Mouse (Mus musculus) heart, adult 2 months (tissue): ENCODE data around the gene Rgl2. TPM values are rescaled to one million over a fixed set of nuclear protein-coding genes. Genes with fewer than 3 reads are reported as not detected.

Source experiments
- DNase-seq, 2 experiments: peaks; one replicate each; pipeline ENCODE4 v3.0.0; 2021
- H3K27ac ChIP-seq: fragments of 200-600 bp; 2 replicates; pipeline ENCODE4 v1.8.1; 2022
- H3K27me3 ChIP-seq: fragments of 200-500 bp; 2 replicates; pipeline ENCODE4 v1.6.1; 2012; ENCODE audit warnings: mild to moderate bottlenecking, low read length, inconsistent platforms, mixed read lengths; ENCODE audit not compliant: control insufficient read depth, insufficient read depth
- H3K36me3 ChIP-seq: fragments of 200-500 bp; 2 replicates; pipeline ENCODE4 v1.6.1; 2012; ENCODE audit warnings: low read length, inconsistent platforms; ENCODE audit not compliant: control insufficient read depth, insufficient read depth
- H3K4me1 ChIP-seq: fragments of 200-500 bp; 2 replicates; pipeline ENCODE4 v1.6.1; 2011; ENCODE audit warnings: low read length; ENCODE audit not compliant: control insufficient read depth, insufficient read depth
- H3K4me3 ChIP-seq: fragments of 200-600 bp; 2 replicates; pipeline ENCODE4 v1.8.1; 2022
- H3K79me2 ChIP-seq: fragments of 200-500 bp; replicated peaks from 2 replicates; pipeline ENCODE4 v1.6.1; 2012; ENCODE audit warnings: mild to moderate bottlenecking, inconsistent platforms, low read length, moderate library complexity, mixed read lengths; ENCODE audit not compliant: control insufficient read depth, insufficient read depth
- H3K9ac ChIP-seq: fragments of 200-500 bp; 2 replicates; pipeline ENCODE4 v1.6.1; 2012; ENCODE audit warnings: low read depth, mild to moderate bottlenecking, control low read depth, inconsistent platforms, low read length, mixed read lengths
- CTCF ChIP-seq: fragments of 200-600 bp; IDR thresholded peaks from 2 replicates; pipeline ENCODE4 v1.8.1; 2022; ENCODE audit warnings: antibody characterized with exemption, mild to moderate bottlenecking, moderate library complexity
- EP300 ChIP-seq: fragments of 200-500 bp; IDR thresholded peaks from 2 replicates; pipeline ENCODE4 v1.6.1; 2011; ENCODE audit warnings: low read depth, low read length, control low read depth; ENCODE audit not compliant: insufficient read depth
- POLR2A ChIP-seq: fragments of 200-500 bp; IDR thresholded peaks from 2 replicates; pipeline ENCODE4 v1.6.1; 2011; ENCODE audit warnings: mild to moderate bottlenecking, low read depth, low read length, control low read depth; ENCODE audit not compliant: insufficient read depth
- WGBS: fragments of 180-500 bp; shearing (Covaris S2); methylation state at CpG from one replicate; pipeline ENCODE4 v1.1.7; 2018; 5-methylcytosine and 5-hydroxymethylcytosine counted together
- intact Hi-C: fragments of 180-260 bp; cut with DNase I; formaldehyde crosslinking; loops from one replicate; pipeline ENCODE4 v1.15.1; 2025
- polyA plus RNA-seq: library from polyadenylated mRNA; depleted of rRNA; stranded (reverse); fragments of >200 nt; gene quantifications from 2 replicates; pipeline ENCODE4 v1.2.3, GENCODE M21; 2012
- total RNA-seq, 2 experiments: library from RNA; stranded (reverse); gene quantifications; 2 replicates each; pipeline ENCODE4 v1.2.3; 2021

Rgl2 gene
- total and polyA plus RNA-seq, 3 experiments: 33.2 to 89.1 (median 36.0) TPM

GRCm38 (mm10) chr17:33968489-33968888 is 39.1 kb downstream of the Rgl2 start:
- Histone ChIP-seq H3K9ac (no peak overlapping the region), H3K4me3 (no peak overlapping the region), H3K79me2 (0 out of 2 replicates have a peak, but pooled peaks cover under 1% of the 10 kb centered on the region), H3K36me3 (no peaks in the 10 kb centered on the region), H3K4me1 (no peaks in the 10 kb centered on the region), H3K27ac (no peak overlapping the region), H3K27me3 (no peaks in the 10 kb centered on the region)
- intact Hi-C loops: loop anchor here (1.0 kb wide), 1 partner anchor 14 kb away; no protein-coding TSS in a partner anchor
- 3% methylated on average over 9 of the region's 9 CpGs for WGBS
- peak; percentile 75 for TF ChIP-seq CTCF
- TF ChIP-seq EP300: peak; percentile 89
- no peak for TF ChIP-seq POLR2A
- peak; percentile 76 to 85 for DNase-seq

DNA sequence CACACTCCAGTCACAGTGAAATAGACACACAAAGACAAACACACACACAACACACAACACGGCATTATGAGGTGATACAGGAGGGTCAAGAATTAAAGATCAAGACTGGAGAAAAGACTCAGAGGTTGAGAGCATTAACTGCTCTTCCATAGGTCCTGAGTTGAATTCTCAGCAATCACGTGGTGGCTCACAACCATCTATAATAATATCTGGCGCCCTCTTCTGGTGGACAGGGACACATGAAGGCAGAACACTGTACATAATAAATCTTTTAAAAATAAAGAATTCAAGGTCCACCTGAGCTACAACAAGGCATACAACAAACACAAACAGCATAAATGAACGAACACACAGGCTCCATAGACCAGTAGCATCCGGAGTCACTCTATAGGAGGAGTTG is 39.6 kb downstream of the Rgl2 start:
- intact Hi-C loops: loop anchor here (1.0 kb wide), 2 partner anchors 13 to 1333 kb away; no protein-coding TSS in a partner anchor

DNA sequence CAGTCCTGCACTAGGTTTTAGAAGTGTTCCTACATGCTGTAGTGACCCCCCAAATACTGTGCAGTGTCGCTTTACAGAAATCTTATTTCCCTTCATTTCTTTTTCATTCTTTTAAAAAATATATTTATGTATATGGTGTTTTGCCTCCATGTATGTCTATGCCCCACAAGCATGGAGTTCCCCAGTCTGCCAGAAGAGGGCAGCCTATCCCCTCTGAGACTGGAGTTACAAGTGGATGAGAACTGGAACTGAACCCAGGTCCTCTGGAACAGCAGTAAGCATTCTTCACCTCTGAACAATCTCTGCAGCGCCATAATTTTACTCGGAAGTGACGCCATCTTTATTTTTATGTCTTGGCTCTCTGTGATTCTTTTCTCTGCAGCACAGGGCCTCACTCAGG is 40.1 kb downstream of the Rgl2 start:
- no peak for DNase-seq
- Histone ChIP-seq H3K36me3 (no peaks in the 10 kb centered on the region), H3K79me2 (no peaks in the 10 kb centered on the region), H3K9ac (no peak overlapping the region), H3K27ac (no peak overlapping the region), H3K4me3 (no peak overlapping the region), H3K27me3 (no peaks in the 10 kb centered on the region), H3K4me1 (no peaks in the 10 kb centered on the region)
- no peak for TF ChIP-seq CTCF
- TF ChIP-seq POLR2A: no peak
- TF ChIP-seq EP300: no peak
- 71% methylated on average over 4 of the region's 4 CpGs for WGBS
- intact Hi-C loops: loop anchor here (1.0 kb wide), 1 partner anchor 1333 kb away; no protein-coding TSS in a partner anchor

More for the DNA sequence above, 39.6 kb downstream of the Rgl2 start:
- no peak overlapping the region for H3K27ac ChIP-seq
- H3K4me1 ChIP-seq: no peaks in the 10 kb centered on the region
- DNase-seq: no peak
- H3K9ac ChIP-seq: no peak overlapping the region
- TF ChIP-seq EP300 (no peak), CTCF (peak; percentile 19; the same call in 1 of the 2 replicates)
- no peaks in the 10 kb centered on the region for H3K36me3 ChIP-seq
- H3K27me3 ChIP-seq: no peaks in the 10 kb centered on the region
- WGBS: 25% methylated on average over 5 of the region's 5 CpGs
- H3K79me2 ChIP-seq: no peaks in the 10 kb centered on the region
- H3K4me3 ChIP-seq: no peak overlapping the region

DNA sequence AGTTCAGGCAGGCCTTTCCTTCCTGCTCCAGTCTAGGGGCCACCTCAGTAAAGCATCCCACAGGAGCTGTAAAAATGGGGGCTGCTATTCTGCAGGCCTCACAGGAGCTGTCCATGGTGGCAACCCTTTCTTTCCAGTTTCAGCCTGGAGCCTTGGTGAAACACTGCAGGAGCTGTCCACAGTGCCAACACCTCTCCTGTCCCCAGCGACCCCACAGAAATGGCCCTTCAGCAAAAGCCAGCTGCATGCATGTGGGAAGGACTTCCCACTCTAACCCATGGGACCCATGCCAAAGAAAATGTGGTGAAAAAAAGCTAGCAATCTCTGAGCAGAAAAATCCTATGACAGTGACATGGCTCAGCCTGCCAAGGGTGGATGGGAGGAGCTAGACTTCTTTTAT is 43.3 kb downstream of the Rgl2 start:
- Histone ChIP-seq H3K36me3 (no peaks in the 10 kb centered on the region), H3K27ac (no peak overlapping the region), H3K4me1 (no peaks in the 10 kb centered on the region), H3K27me3 (no peaks in the 10 kb centered on the region), H3K4me3 (no peak overlapping the region), H3K79me2 (no peaks in the 10 kb centered on the region), H3K9ac (no peak overlapping the region)
- TF ChIP-seq CTCF (no peak), EP300 (no peak), POLR2A (no peak)
- 3% methylated on average over 1 of the region's 1 CpGs for WGBS
- DNase-seq: no peak
- intact Hi-C loops: loop anchor here (2.0 kb wide), 1 partner anchor 1296 kb away; no protein-coding TSS in a partner anchor

- intact Hi-C loops: loop anchor here (2.0 kb wide), 1 partner anchor 1295 kb away; no protein-coding TSS in a partner anchor
- Histone ChIP-seq H3K27me3 (no peaks in the 10 kb centered on the region), H3K27ac (no peak overlapping the region), H3K79me2 (no peaks in the 10 kb centered on the region), H3K4me1 (no peaks in the 10 kb centered on the region), H3K36me3 (no peaks in the 10 kb centered on the region), H3K4me3 (no peak overlapping the region), H3K9ac (no peak overlapping the region)
- TF ChIP-seq EP300 (no peak), POLR2A (no peak), CTCF (no peak)
- DNase-seq: no peak
- WGBS: 60% methylated on average over 3 of the region's 3 CpGs
These were observed 44.2 kb downstream of the Rgl2 start for GRCm38 (mm10) chr17:33973572-33973971.

- Histone ChIP-seq H3K27ac (peak overlapping the region; percentile 81), H3K4me1 (peaks cover 18% of the 10 kb centered on the region), H3K27me3 (no peaks in the 10 kb centered on the region), H3K36me3 (no peaks in the 10 kb centered on the region), H3K4me3 (peak overlapping the region; percentile 66), H3K79me2 (no peaks in the 10 kb centered on the region), H3K9ac (peak overlapping the region; percentile 82)
- intact Hi-C loops: no loop called here
- TF ChIP-seq CTCF: no peak
- no peak for TF ChIP-seq EP300
- no peak for TF ChIP-seq POLR2A
- 2% methylated on average over 57 of the region's 57 CpGs for WGBS
- no peak for DNase-seq
These were observed 48.7 kb downstream of the Rgl2 start for GRCm38 (mm10) chr17:33977861-33978557.
